ENCODE assay signal across 8 mouse cellular contexts in genomic region chr12:108958991-108959638, GRCm38 (mm10).
DNase-seq lines count a peak whose midpoint lies in the region; ATAC-seq lines count a peak whose summit lies in the region.
"Had no signal": no experiment of that assay in that cellular context is flagged by ENCODE, and none has a peak within 500 bp of the region (broad histone marks: within the 10 kb centered on the region; RNA-seq: fewer than 3 reads in every experiment).

No protein-coding gene starts in this region.

- peak overlapping the region; percentile 1; the same call in 1 of the 2 replicates for H3K4me3 ChIP-seq in lung, embryonic 16.5 days (ENCODE audit: low read length)
- H3K4me3 ChIP-seq in forebrain, embryonic 13.5 days = peak overlapping the region; percentile 27
- H3K4me3 ChIP-seq in liver, embryonic 13.5 days (replicated peaks) = no peak overlapping the region

- no peaks in the 10 kb centered on the region; the same call in 1 of the 2 replicates for H3K27me3 ChIP-seq in lung, embryonic 16.5 days (ENCODE audit: control insufficient read depth, insufficient read depth, low read depth, low read length)
- peaks cover 34% of the 10 kb centered on the region for H3K27me3 ChIP-seq in forebrain, embryonic 13.5 days
- 0 out of 2 replicates have a peak, but pooled peaks cover 3% of the 10 kb centered on the region for H3K27me3 ChIP-seq in liver, embryonic 13.5 days

- H3K36me3 ChIP-seq in lung, embryonic 16.5 days (ENCODE audit: control insufficient read depth, insufficient read depth, low read length) = no peaks in the 10 kb centered on the region
- H3K36me3 ChIP-seq in forebrain, embryonic 13.5 days (ENCODE audit: poor library complexity, severe bottlenecking) = no peaks in the 10 kb centered on the region
- no peaks in the 10 kb centered on the region for H3K36me3 ChIP-seq in liver, embryonic 13.5 days

- no peaks in the 10 kb centered on the region for H3K9me3 ChIP-seq in lung, embryonic 16.5 days (ENCODE audit: control insufficient read depth, low read length)
- H3K9me3 ChIP-seq in forebrain, embryonic 13.5 days (replicated peaks) = no peaks in the 10 kb centered on the region
- no peaks in the 10 kb centered on the region for H3K9me3 ChIP-seq in liver, embryonic 13.5 days (replicated peaks)

- no peak overlapping the region for H3K27ac ChIP-seq in lung, embryonic 16.5 days (ENCODE audit: low read length)
- H3K27ac ChIP-seq in forebrain, embryonic 13.5 days = peak overlapping the region; percentile 78
- H3K27ac ChIP-seq in liver, embryonic 13.5 days = no peak overlapping the region

- no peak for ATAC-seq in lung, embryonic 16.5 days (ENCODE audit: low read depth)
- ATAC-seq in forebrain, embryonic 13.5 days = peak; percentile 68
- ATAC-seq in liver, embryonic 13.5 days (ENCODE audit: low read depth) = no peak

- peak overlapping the region; percentile 41 for H3K4me2 ChIP-seq in lung, embryonic 16.5 days (ENCODE audit: low read depth, low read length)
- H3K4me2 ChIP-seq in forebrain, embryonic 13.5 days = peak overlapping the region; percentile 56
- H3K4me2 ChIP-seq in liver, embryonic 13.5 days = peak overlapping the region; percentile 13; the same call in 1 of the 2 replicates

- no peak for DNase-seq in lung, postnatal 25 days (ENCODE audit: low spot score)
- no peak for DNase-seq in liver, embryonic 13.5 days
- DNase-seq in c-Kit-positive CD71-positive TER-119-positive erythroid progenitor cells, embryonic 14.5 days (ENCODE audit: low spot score) = no peak
- no peak for DNase-seq in cerebellum, postnatal 4 days (ENCODE audit: low spot score in 2 of 2)
- no peak for DNase-seq in adipocyte (ENCODE audit: low spot score)
- DNase-seq: adrenal gland, adult 2 months had no signal

- WGBS in lung, embryonic 16.5 days = 7% methylated on average over 23 of the region's 23 CpGs
- WGBS in forebrain, embryonic 13.5 days = under 1% methylated on average over 23 of the region's 23 CpGs
- WGBS in liver, embryonic 13.5 days (ENCODE audit: insufficient replicate concordance) = 26% methylated on average over 23 of the region's 23 CpGs

- 0 out of 2 replicates have a peak overlapping the region, but pooled peaks have one; percentile 3 for H3K9ac ChIP-seq in lung, embryonic 16.5 days (ENCODE audit: low read length)
- H3K9ac ChIP-seq in forebrain, embryonic 13.5 days = 0 out of 2 replicates have a peak overlapping the region, but pooled peaks have one; percentile 23
- no peak overlapping the region for H3K9ac ChIP-seq in liver, embryonic 13.5 days

- H3K4me1 ChIP-seq in lung, embryonic 16.5 days (replicated peaks; ENCODE audit: control insufficient read depth, insufficient read depth, low read length) = peaks cover 7% of the 10 kb centered on the region; the same call in 1 of the 2 replicates
- H3K4me1 ChIP-seq in forebrain, embryonic 13.5 days = peaks cover 62% of the 10 kb centered on the region
- H3K4me1 ChIP-seq in liver, embryonic 13.5 days (replicated peaks) = peaks cover 15% of the 10 kb centered on the region; the same call in 1 of the 2 replicates
